Mouse (Mus musculus): ENCODE data around the gene Gba. TPM values are rescaled to one million over a fixed set of nuclear protein-coding genes. Genes with fewer than 3 reads are reported as not detected.

Gba gene
- total and polyA plus RNA-seq, 3 experiments: 63.6 to 65.3 (median 64.1) TPM

GRCm38 (mm10) chr3:89243609-89244008, 40.9 kb downstream of the Gba start:
- in situ Hi-C loops (cut with MboI; ENCODE audit: low pct_ligation_motif_present, low pct_unique_long_range_greater_than_20kb, low sequenced_read_pairs): loop anchor here (5.0 kb wide), 1 partner anchor 36 kb away; no protein-coding TSS in a partner anchor
- no peaks in the 10 kb centered on the region for H3K27me3 ChIP-seq (replicated peaks)
- H3K9me3 ChIP-seq (replicated peaks; ENCODE audit: low read length): no peaks in the 10 kb centered on the region
- H3K36me3 ChIP-seq (replicated peaks in 1 of 2; ENCODE audit: control insufficient read depth in 1 of 2, insufficient read depth in 1 of 2, low read length in 1 of 2): peaks cover 14 to 38% of the 10 kb centered on the region in 2 experiments
- DNase-seq (ENCODE audit: extremely low read depth): peak; percentile 57
- H3K4me2 ChIP-seq (ENCODE audit: insufficient read depth, low read depth, poor library complexity, severe bottlenecking): no peak overlapping the region
- TF ChIP-seq ZMIZ1 (IDR thresholded peaks at IDR 0.05; ENCODE audit: low read depth, low read length): no peak
- TF ChIP-seq RAD21 (IDR thresholded peaks at IDR 0.05; ENCODE audit: low read depth, low read length): peak; percentile 36
- TF ChIP-seq CTCF (conservative IDR thresholded peaks at IDR 0.05 in 1 of 2, IDR thresholded peaks at IDR 0.05 in 1 of 2; ENCODE audit: low read depth in 2 of 2, low read length in 2 of 2): peak; percentile 15 to 62; a peak in 2 of 4 replicates
- no peak for TF ChIP-seq MAX (IDR thresholded peaks at IDR 0.05; ENCODE audit: low read length)
- H3K4me3 ChIP-seq (replicated peaks in 1 of 3; ENCODE audit: low read depth in 2 of 3, low read length in 2 of 3, poor library complexity in 1 of 3): no peak overlapping the region
- H3K9ac ChIP-seq (ENCODE audit: insufficient read depth, low read depth): no peak overlapping the region
- no peak overlapping the region for H3K27ac ChIP-seq (ENCODE audit: insufficient read depth, low read depth)
- dilution Hi-C loops (cut with MboI; ENCODE audit: extremely low pct_ligation_motif_present, extremely low pct_unique_long_range_greater_than_20kb, low sequenced_read_pairs): no loop called here
- peaks cover 3 to 50% of the 10 kb centered on the region in 2 experiments; a peak in 2 of 4 replicates for H3K4me1 ChIP-seq (ENCODE audit: control insufficient read depth in 1 of 2, insufficient read depth in 2 of 2)
- peaks cover 17% of the 10 kb centered on the region for H3K79me2 ChIP-seq (replicated peaks; ENCODE audit: control insufficient read depth, extremely low read depth, insufficient read depth, poor library complexity, severe bottlenecking)

DNA sequence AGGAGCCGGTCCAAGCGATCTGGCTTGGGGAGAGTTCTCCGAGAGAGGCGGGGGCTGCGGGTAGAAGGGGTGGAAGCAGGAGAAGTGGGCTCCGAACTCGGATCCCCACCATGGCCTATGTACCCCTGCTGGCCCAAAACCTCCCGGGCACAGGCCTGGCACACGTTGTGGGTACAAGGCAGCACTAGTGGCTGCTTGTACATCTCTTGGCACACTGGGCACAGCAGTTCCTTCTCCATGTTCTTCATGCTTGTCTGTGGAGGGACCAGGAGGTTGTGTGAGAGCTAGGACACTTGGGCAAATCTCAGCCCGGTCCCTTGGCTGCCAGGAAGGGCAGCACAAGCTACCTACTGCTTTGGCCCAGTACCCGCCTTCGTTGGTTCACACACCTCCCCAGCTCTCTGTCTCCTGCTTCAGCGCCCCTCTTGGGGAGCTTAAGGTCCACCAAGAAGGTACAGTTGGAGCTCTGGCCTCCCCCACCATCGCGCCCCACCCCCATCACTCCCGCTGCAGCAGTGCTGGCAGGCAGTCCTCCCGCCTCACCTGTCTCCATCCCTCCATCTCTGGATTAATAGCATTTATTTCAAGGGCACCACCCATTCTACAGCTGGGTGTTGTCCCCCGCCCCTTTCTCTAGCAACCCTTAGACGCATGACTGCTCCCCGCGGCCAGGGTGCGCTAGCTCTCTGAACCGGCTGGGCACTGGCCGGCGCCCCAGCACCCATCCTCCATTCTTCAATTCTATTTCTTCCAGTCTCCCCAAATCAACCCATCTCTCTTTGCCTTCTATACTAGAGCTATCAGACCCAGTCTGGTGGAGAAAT, 41.6 kb downstream of the Gba start:
- H3K27ac ChIP-seq (ENCODE audit: insufficient read depth, low read depth): no peak overlapping the region
- DNase-seq (ENCODE audit: extremely low read depth): no peak
- in situ Hi-C loops (cut with MboI; ENCODE audit: low pct_ligation_motif_present, low pct_unique_long_range_greater_than_20kb, low sequenced_read_pairs): loop anchor here (5.0 kb wide), 1 partner anchor 37 kb away; no protein-coding TSS in a partner anchor
- H3K36me3 ChIP-seq (replicated peaks in 1 of 2; ENCODE audit: control insufficient read depth in 1 of 2, insufficient read depth in 1 of 2, low read length in 1 of 2): peaks cover 16 to 37% of the 10 kb centered on the region in 2 experiments
- TF ChIP-seq CTCF (conservative IDR thresholded peaks at IDR 0.05 in 1 of 2, IDR thresholded peaks at IDR 0.05 in 1 of 2; ENCODE audit: low read depth in 2 of 2, low read length in 2 of 2) (peak in 1 of 2 experiments; percentile 37; a peak in 2 of 4 replicates), UBTF (IDR thresholded peaks at IDR 0.05; ENCODE audit: low read depth, low read length) (no peak)
- dilution Hi-C loops (cut with MboI; ENCODE audit: extremely low pct_ligation_motif_present, extremely low pct_unique_long_range_greater_than_20kb, low sequenced_read_pairs): no loop called here
- H3K9ac ChIP-seq (ENCODE audit: insufficient read depth, low read depth): peak overlapping the region; percentile 24; the same call in 1 of the 2 replicates
- H3K9me3 ChIP-seq (replicated peaks; ENCODE audit: low read length): no peaks in the 10 kb centered on the region
- peak overlapping the region; percentile 87; the same call in 1 of the 2 replicates for H3K4me2 ChIP-seq (ENCODE audit: insufficient read depth, low read depth, poor library complexity, severe bottlenecking)
- H3K27me3 ChIP-seq (replicated peaks): no peaks in the 10 kb centered on the region
- H3K79me2 ChIP-seq (replicated peaks; ENCODE audit: control insufficient read depth, extremely low read depth, insufficient read depth, poor library complexity, severe bottlenecking): peaks cover 17% of the 10 kb centered on the region
- H3K4me3 ChIP-seq (replicated peaks in 1 of 3; ENCODE audit: low read depth in 2 of 3, low read length in 2 of 3, poor library complexity in 1 of 3): peak overlapping the region; percentile 42 to 48 (median 48)
- peaks cover 3 to 54% of the 10 kb centered on the region in 2 experiments; a peak in 2 of 4 replicates for H3K4me1 ChIP-seq (ENCODE audit: control insufficient read depth in 1 of 2, insufficient read depth in 2 of 2)

GRCm38 (mm10) chr3:89244982-89245687, 42.4 kb downstream of the Gba start:
- TF ChIP-seq MEF2A (IDR thresholded peaks at IDR 0.05; ENCODE audit: borderline replicate concordance, low read depth, low read length): 0 out of 2 replicates have a peak, but pooled peaks have one; percentile 3
- TF ChIP-seq UBTF (IDR thresholded peaks at IDR 0.05; ENCODE audit: low read depth, low read length): no peak
- TF ChIP-seq ELF1 (IDR thresholded peaks at IDR 0.05; ENCODE audit: low read depth, low read length): no peak
- TF ChIP-seq NRF1 (IDR thresholded peaks at IDR 0.05; ENCODE audit: low read depth, low read length): no peak
- no peak for TF ChIP-seq POLR2A (IDR thresholded peaks at IDR 0.05; ENCODE audit: low read depth, low read length)
- TF ChIP-seq MYC (IDR thresholded peaks at IDR 0.05; ENCODE audit: low read depth, low read length): no peak
- TF ChIP-seq GABPA (IDR thresholded peaks at IDR 0.05; ENCODE audit: insufficient replicate concordance, low read depth, low read length): no peak
- 0 out of 2 replicates have a peak, but pooled peaks have one; percentile 16 for TF ChIP-seq TCF12 (IDR thresholded peaks at IDR 0.05; ENCODE audit: low read depth, low read length)
- no peak for TF ChIP-seq TBP (conservative IDR thresholded peaks at IDR 0.05; ENCODE audit: low read depth, low read length)
- in situ Hi-C loops (cut with MboI; ENCODE audit: low pct_ligation_motif_present, low pct_unique_long_range_greater_than_20kb, low sequenced_read_pairs): loop anchor here (5.0 kb wide), 2 partner anchors 38 to 52 kb away; no protein-coding TSS in a partner anchor
- dilution Hi-C loops (cut with MboI; ENCODE audit: extremely low pct_ligation_motif_present, extremely low pct_unique_long_range_greater_than_20kb, low sequenced_read_pairs): no loop called here
- Histone ChIP-seq H3K9ac (ENCODE audit: insufficient read depth, low read depth) (peak overlapping the region; percentile 55), H3K27ac (ENCODE audit: insufficient read depth, low read depth) (no peak overlapping the region), H3K4me1 (ENCODE audit: control insufficient read depth in 1 of 2, insufficient read depth in 2 of 2) (peaks cover 3 to 58% of the 10 kb centered on the region in 2 experiments; a peak in 2 of 4 replicates), H3K9me3 (replicated peaks; ENCODE audit: low read length) (no peaks in the 10 kb centered on the region), H3K36me3 (replicated peaks in 1 of 2; ENCODE audit: control insufficient read depth in 1 of 2, insufficient read depth in 1 of 2, low read length in 1 of 2) (peaks cover 22 to 41% of the 10 kb centered on the region in 2 experiments), H3K79me2 (replicated peaks; ENCODE audit: control insufficient read depth, extremely low read depth, insufficient read depth, poor library complexity, severe bottlenecking) (peaks cover 17% of the 10 kb centered on the region), H3K4me3 (replicated peaks in 1 of 3; ENCODE audit: low read depth in 2 of 3, low read length in 2 of 3, poor library complexity in 1 of 3) (peak overlapping the region; percentile 63 to 84 (median 80)), H3K27me3 (replicated peaks) (no peaks in the 10 kb centered on the region), H3K4me2 (ENCODE audit: insufficient read depth, low read depth, poor library complexity, severe bottlenecking) (peak overlapping the region; percentile 87)
- no peak for DNase-seq (ENCODE audit: extremely low read depth)

Data from CH12.LX (cell line).